Mouse (Mus musculus): Measurements from ENCODE around the gene Dyrk1b.
"Not testable (repeated sequence)": the region's sequence is repeated elsewhere in the genome, so short reads cannot be mapped to it uniquely, and the experiment has no call there.

Gene Dyrk1b

GRCm38 (mm10) chr7:28179228-28179627, at the start of gene Dyrk1b:
Gene Dyrk1b (plus strand): TSS chr7:28179469.
- peak; percentile 100 for DNase-seq (ENCODE audit: low read depth, low spot score)

DNA sequence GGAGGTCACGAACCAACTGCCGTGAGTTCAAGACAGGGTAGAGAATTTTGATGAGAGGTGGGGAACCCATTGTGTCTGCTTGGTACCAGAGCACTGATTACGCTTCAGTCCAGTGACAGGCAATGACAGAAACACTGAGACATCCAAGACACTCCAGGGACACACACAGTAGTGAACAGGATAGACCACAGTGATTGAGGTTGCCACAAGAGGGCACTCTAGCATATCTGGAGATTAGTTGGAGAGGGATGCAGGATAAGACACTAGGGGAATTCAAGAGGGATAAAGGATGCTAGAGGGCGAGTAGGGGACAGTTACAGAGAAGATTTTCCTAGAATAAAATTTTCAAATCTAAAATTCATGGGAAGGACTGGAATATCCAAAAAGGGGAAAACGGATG, 41.7 kb upstream of the Dyrk1b start:
- DNase-seq (ENCODE audit: low read depth, low spot score) = peak; percentile 36

GRCm38 (mm10) chr7:28148263-28148662, 31.0 kb upstream of the Dyrk1b start:
- peak; percentile 84 for DNase-seq (ENCODE audit: low read depth, low spot score)

DNA sequence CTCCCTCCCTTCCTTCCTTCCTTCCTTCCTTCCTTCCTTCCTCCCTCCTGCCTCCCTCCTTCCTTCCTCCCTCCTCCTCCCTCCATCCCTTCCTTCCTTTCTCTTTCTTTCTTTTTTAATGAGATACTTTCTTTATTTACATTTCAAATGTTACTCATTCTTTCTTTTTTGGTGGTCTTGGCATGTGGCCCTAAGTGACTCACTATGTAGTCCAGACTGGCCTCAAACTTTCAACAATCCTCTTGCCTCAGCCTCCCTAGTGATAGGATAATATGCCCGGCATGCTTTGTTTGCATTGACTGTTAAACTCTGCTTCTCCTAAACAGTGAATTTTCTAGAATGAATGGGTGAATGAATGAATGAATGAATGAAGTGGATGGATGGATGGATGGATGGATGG, 29.4 kb upstream of the Dyrk1b start:
- DNase-seq (ENCODE audit: low read depth, low spot score) = no peak

GRCm38 (mm10) chr7:28151584-28152221, 27.6 kb upstream of the Dyrk1b start:
- peak; percentile 65 for DNase-seq (ENCODE audit: low read depth, low spot score)

DNA sequence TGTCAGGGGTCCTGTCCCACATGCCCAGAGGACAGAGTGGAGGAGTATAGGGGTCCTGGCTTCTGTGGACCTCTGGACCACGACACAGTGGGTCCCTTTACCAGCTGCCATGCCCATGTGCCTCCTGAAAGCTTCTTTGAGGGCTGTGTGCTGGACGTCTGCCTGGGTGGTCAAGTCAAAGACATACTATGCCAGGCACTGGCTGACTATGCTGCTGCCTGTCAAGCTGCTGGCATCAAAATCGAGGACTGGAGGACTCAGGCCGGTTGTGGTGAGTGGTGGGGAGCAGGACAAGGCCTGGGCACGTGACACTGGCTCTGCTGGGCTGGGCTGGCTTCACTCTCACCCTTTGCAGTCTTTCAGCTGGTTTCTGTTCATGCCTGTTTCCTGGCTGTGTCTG, 25.7 kb upstream of the Dyrk1b start:
- DNase-seq (ENCODE audit: low read depth, low spot score) = not testable (repeated sequence)

DNA sequence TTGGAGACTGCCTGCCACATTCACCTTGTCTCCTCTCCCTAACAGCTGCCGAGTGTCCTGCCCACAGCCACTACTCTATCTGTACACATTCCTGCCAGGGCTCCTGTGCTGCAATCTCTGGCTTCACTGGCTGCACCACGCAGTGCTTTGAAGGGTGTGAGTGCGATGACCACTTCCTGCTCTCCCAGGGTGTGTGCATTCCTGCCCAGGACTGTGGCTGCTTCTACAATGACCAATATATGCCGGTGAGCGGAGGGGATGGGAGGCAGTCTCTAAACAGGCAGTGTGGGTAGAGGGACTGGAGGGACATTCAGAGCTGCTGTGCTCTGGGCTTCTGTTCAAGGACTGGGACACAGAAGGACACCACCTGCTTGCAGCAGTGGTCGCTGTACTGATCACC, 20.0 kb upstream of the Dyrk1b start:
- no peak for DNase-seq (ENCODE audit: low read depth, low spot score)

GRCm38 (mm10) chr7:28159893-28160292, 19.4 kb upstream of the Dyrk1b start:
- DNase-seq (ENCODE audit: low read depth, low spot score) = no peak

DNA sequence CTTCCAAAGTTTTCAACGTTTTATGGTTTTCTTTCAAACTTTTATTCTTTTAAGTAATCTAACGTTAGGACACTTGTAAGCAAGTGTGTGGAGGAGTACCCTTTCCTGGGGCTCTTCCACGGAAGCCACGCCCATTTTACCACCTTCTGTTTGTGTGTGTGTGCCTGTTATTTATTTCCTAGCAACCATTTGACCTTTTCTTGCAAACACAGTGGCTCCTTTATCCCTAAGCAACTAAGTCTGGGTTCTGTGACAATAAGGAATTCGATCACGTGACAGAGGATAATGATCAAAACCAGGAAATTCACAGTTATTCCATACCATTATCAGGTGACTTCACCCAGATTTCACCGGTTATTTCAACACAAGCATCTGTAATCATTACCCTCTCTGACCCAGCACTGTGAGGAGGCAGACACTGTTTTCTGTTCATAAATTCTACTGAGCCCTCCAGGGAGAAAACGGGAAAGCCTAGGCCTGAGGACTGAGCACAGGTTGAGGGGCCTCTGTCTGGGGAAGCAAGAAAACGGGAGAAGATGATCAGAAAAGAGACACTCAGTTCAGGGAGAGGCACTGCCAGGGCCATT, 18.0 kb upstream of the Dyrk1b start:
- no peak for DNase-seq (ENCODE audit: low read depth, low spot score)

DNA sequence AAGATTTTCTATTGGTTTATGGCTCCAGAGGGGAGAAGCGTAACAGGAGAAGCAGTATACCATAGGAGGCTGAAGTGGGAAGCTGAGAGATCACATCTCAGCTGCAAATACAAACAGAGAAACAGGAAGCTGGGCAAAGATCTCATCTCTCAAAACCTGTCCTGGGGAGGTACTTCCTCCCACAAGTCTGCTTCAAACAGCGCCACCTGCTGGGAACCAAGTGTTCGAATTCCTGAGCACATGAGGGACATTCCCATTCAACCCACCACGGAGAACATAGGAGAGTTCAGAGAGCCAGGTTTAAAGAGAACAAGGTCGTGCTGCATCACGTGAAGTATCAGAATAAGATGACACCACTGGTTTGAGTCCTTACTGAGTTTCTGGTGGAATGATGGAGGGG, 13.9 kb upstream of the Dyrk1b start:
- DNase-seq (ENCODE audit: low read depth, low spot score) = peak; percentile 48

DNA sequence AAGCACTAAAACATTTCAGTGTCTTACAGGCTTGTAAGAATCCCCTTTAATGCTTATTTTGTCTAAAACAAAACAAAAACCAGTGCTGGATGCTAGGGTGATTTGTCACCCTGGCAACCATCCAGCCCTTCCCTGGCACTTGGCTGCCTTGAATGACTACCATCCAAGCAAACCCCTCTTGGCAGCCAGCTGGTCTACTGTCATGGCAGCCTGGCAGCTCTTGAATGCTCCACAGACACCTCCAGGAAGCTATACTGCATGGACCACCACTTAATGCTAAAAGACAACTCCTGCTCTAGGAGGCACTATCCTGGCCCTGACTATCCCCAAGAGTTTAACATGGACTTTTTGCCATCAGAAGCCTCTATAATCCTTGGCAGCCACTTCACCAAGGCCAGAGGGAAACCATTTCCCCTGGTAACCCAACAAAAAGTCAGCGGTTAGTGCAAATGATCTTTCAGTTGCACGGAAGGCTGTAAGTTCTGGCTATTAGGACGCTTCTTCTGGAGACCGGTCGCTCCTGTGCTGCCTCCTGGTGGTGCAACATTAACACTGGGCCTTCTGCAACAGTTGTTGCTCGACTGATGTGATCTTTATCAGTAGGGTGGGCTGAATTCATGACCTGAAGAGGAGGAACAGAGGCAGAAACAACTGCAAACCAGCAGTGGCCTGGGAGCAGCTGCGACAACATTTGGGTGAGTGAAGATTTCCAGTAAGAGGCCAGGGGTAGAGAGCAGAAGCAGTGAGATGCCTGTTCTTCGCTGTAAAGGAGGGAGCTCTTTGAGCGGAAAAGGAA, 10.8 kb upstream of the Dyrk1b start:
- DNase-seq (ENCODE audit: low read depth, low spot score) = peak; percentile 90

GRCm38 (mm10) chr7:28169489-28170422, 9.5 kb upstream of the Dyrk1b start, which contains the start of gene Fbl:
Gene Fbl (plus strand): TSS chr7:28169710.
- DNase-seq (ENCODE audit: low read depth, low spot score) = peak; percentile 98

DNA sequence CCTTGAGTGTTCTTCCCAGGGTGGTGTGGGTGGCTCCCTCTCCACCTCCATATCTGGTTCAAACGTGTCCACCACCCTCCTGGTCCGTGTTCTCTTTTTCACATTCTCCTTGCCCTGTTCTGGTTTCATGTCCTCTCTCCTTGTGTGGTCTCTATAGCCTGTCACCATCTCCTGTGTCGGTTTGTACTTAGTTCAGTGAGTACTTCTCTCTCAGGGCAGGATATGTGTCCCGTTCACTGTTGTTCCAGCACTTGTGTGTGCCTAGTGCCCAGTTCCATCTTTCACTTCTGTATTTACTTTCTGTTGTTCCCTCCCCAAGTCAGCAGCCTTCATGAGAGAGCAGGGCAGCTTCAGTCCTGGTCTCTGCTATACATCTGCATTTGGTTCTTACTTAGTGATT, 3.9 kb upstream of the Dyrk1b start:
- DNase-seq (ENCODE audit: low read depth, low spot score) = no peak

DNA sequence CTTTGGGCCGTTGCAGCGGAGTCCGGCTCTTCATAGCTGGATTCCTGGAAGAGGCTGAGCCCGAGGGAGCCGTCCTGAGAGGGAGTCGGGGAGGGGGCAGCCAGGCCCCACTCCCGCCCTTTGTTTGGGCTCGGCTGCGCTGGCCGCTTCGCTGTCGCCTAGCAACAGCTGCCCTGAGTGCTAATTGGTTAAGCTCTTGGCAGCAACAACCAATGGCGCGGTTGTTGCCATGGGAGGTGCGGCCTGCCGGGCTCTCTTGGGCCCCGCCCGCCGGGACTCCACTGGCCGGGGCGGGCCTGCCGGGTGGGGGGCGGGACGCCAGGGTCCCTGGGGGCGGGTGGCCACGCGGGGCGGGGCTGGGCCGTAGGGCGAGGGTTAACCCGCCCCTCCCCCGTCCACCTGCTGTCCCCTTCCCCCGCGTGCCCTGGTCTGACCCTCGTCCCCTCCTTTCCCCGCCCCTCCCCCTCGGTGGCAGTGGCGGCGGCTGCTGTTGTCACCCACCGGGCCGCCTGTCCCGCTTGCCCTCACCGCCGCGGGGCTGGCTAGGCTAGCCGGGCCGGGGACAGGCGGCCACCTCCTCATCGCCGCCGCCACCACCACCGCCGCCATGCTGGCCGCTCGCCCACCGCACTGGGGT, 590 bp downstream of the Dyrk1b start:
- DNase-seq (ENCODE audit: low read depth, low spot score) = peak; percentile 95

DNA sequence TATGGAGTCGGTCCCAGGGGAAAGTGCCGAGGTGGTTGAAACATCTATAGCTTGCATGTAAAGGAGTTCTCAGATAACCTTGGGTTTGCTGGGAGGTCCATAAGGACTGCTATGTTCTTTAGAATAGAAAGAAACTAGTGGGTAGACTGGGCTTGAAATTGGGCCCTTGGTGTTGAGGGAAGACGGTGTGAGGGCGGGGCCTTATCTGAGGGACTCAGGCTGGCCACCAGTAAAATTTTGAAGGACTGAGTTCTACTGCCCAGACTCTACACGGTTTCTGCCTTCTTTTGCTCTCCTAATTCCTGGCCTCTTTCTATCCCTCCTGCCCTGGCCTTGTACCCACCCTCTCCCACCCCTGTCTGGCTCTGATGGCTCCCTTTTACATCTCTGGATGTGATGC, 1.6 kb downstream of the Dyrk1b start:
- DNase-seq (ENCODE audit: low read depth, low spot score) = no peak

DNA sequence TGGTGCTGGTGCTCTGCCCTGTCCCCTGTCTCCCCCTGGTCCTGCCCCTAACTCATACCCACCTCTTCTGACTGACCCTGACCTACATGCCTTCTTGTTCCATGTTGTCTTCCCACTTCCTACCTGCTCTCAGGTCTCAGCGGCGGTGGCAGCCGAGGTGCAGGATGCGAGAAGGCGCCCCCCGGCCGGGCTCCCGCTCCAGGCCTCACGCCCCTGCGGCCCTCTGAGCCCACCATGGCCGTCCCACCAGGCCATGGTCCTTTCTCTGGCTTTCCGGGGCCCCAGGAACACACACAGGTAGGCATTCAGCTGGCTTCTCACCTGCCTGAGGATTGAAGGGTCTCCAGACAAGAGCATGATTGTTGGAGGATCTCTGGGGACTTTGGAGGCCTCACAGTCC, 2.1 kb downstream of the Dyrk1b start:
- no peak for DNase-seq (ENCODE audit: low read depth, low spot score)

DNA sequence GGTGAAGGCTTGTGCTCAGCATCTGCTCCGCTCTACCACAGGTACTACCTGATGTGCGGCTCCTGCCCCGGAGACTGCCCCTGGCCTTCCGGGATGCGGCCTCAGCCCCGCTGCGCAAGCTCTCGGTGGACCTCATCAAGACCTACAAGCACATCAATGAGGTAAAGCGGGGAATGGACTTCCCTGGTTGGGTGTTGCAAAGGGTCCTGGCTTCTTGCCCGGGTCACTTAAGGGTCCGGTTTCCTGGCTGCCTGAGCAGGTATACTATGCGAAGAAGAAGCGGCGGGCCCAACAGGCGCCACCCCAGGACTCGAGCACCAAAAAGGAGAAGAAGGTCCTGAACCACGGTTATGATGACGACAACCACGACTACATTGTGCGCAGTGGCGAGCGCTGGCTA, 3.1 kb downstream of the Dyrk1b start:
- no peak for DNase-seq (ENCODE audit: low read depth, low spot score)

GRCm38 (mm10) chr7:28185884-28186283, 6.6 kb downstream of the Dyrk1b start:
- no peak for DNase-seq (ENCODE audit: low read depth, low spot score)

GRCm38 (mm10) chr7:28186631-28187030, 7.4 kb downstream of the Dyrk1b start:
- no peak for DNase-seq (ENCODE audit: low read depth, low spot score)

- DNase-seq (ENCODE audit: low read depth, low spot score) = no peak
Observed at GRCm38 (mm10) chr7:28191489-28191888, 12.2 kb downstream of the Dyrk1b start.

GRCm38 (mm10) chr7:28191903-28192302, 12.6 kb downstream of the Dyrk1b start:
- DNase-seq (ENCODE audit: low read depth, low spot score) = no peak

All from CD4-positive, CD25-positive, alpha-beta regulatory T cell, adult 2 months (primary cell).